Mouse (Mus musculus): ENCODE data around the gene Cgn. TPM values are rescaled to one million over a fixed set of nuclear protein-coding genes. Genes with fewer than 3 reads are reported as not detected.
A peak's percentile ranks its signal among the peaks of the same experiment; 100 is the strongest.
"Not testable (repeated sequence)": the region's sequence is repeated elsewhere in the genome, so short reads cannot be mapped to it uniquely, and the experiment has no call there.

Cgn gene
- polyA plus RNA-seq, 1 experiment from 2014 or later = 6.5 TPM

DNA sequence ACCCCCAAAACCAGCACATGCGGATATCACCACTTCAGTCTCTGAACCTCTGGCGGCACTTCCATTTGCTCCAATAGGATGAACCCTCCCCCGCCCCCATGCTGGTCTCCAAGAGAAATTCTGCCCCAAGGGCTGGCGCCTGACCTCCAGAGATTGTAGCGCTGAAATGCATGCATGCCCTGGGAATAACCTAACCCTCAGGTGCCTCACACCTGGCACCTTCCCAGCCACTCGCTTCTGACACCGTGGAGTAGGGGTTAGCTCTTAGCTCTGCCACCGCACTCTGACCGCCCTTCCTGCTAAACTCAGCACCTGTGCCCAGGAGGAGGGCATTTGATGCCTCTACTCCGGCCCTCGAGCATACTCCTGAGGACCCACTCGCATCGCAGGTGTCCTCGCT lies 334 bp downstream of the Cgn start:
- peak overlapping the region; percentile 81 for H3K27ac ChIP-seq
- peak overlapping the region; percentile 60 for H3K4me3 ChIP-seq
- under 1% methylated on average over 14 of the region's 14 CpGs for WGBS

DNA sequence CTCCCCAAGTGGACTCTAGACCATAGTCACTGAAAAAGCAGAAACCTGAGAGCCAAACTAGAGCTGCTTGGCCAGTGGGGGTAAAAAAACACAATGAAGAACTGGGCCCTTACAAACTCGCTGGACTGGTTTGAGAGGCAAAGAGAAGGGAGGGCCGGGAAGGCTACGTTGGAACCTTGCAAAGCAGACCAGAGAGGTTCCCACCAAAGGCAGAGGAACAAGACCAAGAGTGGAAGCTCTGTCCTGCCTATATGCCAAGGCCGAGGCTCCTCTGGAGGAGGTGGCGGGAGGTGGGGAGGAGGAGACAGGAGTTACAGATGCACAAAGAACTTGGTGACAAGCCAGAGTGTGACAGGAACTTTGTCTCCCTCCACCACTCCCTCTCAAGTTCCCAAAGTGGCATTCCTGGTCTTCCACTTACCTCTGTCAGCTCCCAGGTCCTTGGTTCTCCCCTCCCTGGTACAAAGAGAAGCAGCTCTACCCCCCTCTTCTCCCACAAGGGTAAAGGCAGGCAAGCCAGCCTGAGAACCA lies 2.1 kb downstream of the Cgn start:
- Histone ChIP-seq H3K4me1 (peaks cover 20% of the 10 kb centered on the region), H3K27me3 (ENCODE audit: low read depth, poor library complexity, severe bottlenecking) (peaks cover 33% of the 10 kb centered on the region), H3K9me3 (replicated peaks) (no peaks in the 10 kb centered on the region), H3K4me3 (no peak overlapping the region), H3K36me3 (no peaks in the 10 kb centered on the region), H3K27ac (no peak overlapping the region)
- 45% methylated on average over 5 of the region's 5 CpGs for WGBS
- DNase-seq (ENCODE audit: low spot score) = no peak

More for the DNA sequence above, 334 bp downstream of the Cgn start:
- no peaks in the 10 kb centered on the region for H3K9me3 ChIP-seq (replicated peaks)
- peaks cover 20% of the 10 kb centered on the region for H3K4me1 ChIP-seq
- no peak for DNase-seq (ENCODE audit: low spot score)
- peaks cover 33% of the 10 kb centered on the region for H3K27me3 ChIP-seq (ENCODE audit: low read depth, poor library complexity, severe bottlenecking)
- H3K36me3 ChIP-seq = no peaks in the 10 kb centered on the region

DNA sequence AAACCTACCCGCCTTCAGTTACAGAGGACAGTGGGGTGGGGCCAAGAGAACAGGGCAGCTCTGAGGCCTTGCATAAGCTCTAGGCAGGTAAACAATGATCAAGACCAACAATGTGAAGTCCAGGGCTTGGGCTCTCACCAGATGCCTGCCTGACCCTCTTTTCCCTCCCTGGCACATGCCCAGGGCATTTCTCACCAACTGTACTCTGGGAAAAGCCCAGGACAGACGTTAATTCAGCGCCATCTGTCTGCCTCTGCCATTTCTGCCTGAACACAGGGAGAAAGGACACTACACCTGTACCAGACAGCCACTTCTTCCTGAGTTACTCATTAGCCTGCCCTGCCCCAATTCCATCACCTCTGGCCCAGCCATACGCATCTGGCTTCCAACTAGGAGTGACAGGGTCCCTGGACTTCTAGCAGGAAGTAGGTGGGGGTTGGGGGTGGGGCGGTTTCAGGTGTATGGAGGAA lies 2.8 kb downstream of the Cgn start:
- H3K4me3 ChIP-seq = no peak overlapping the region
- DNase-seq (ENCODE audit: low spot score) = no peak
- no peaks in the 10 kb centered on the region for H3K9me3 ChIP-seq (replicated peaks)
- no peaks in the 10 kb centered on the region for H3K36me3 ChIP-seq
- WGBS = 46% methylated on average over 5 of the region's 5 CpGs
- no peak overlapping the region for H3K27ac ChIP-seq
- peaks cover 33% of the 10 kb centered on the region for H3K27me3 ChIP-seq (ENCODE audit: low read depth, poor library complexity, severe bottlenecking)
- peaks cover 20% of the 10 kb centered on the region for H3K4me1 ChIP-seq

DNA sequence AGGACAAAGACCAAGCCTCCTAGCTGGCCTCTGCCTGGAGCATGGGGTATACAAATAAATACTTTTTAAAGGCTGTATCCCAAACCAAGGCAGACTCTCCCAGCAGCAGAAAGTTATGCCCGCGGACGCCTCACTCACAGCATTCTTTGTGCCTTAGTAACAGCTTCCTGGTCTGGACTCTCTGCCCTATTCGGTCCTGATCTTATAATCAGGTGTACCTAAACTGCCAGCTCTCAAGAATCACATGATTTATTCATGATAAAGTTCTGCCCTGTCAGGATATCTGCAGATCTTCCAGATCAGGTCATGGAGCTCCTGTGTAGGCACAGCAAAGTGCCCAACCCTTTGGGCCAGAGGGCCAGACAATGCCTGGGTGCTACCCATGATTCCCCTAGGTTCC lies 3.4 kb downstream of the Cgn start:
- Histone ChIP-seq H3K36me3 (no peaks in the 10 kb centered on the region), H3K9me3 (replicated peaks) (no peaks in the 10 kb centered on the region), H3K4me3 (no peak overlapping the region), H3K27ac (no peak overlapping the region), H3K4me1 (peaks cover 20% of the 10 kb centered on the region), H3K27me3 (ENCODE audit: low read depth, poor library complexity, severe bottlenecking) (peaks cover 31% of the 10 kb centered on the region)
- WGBS = 79% methylated on average over 4 of the region's 4 CpGs
- DNase-seq (ENCODE audit: low spot score) = no peak

DNA sequence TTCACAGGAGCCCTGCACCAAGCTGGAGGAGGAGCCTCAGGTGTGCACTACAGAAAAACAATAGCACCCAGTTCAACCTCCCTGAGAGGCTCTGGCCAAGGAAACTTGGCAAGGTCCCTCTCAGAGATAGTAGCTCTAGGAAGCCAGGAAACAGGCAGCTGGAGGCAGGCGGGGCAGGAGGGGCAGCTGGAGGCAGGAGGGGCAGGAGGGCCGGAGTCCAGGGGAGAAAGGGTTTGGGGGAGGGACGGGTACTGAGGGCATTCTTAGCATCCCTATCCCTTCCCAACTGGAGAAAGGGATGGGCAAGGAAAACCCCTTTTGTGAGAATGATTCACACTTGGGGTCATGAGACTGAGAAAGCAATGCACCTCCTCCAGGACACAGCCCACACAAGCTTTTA lies 4.9 kb downstream of the Cgn start:
- DNase-seq (ENCODE audit: low spot score) = no peak
- peaks cover 12% of the 10 kb centered on the region for H3K4me1 ChIP-seq
- 46% methylated on average over 3 of the region's 3 CpGs for WGBS
- H3K36me3 ChIP-seq = no peaks in the 10 kb centered on the region
- no peak overlapping the region for H3K4me3 ChIP-seq
- H3K27me3 ChIP-seq (ENCODE audit: low read depth, poor library complexity, severe bottlenecking) = peaks cover 26% of the 10 kb centered on the region
- H3K27ac ChIP-seq = no peak overlapping the region
- H3K9me3 ChIP-seq (replicated peaks) = no peaks in the 10 kb centered on the region

DNA sequence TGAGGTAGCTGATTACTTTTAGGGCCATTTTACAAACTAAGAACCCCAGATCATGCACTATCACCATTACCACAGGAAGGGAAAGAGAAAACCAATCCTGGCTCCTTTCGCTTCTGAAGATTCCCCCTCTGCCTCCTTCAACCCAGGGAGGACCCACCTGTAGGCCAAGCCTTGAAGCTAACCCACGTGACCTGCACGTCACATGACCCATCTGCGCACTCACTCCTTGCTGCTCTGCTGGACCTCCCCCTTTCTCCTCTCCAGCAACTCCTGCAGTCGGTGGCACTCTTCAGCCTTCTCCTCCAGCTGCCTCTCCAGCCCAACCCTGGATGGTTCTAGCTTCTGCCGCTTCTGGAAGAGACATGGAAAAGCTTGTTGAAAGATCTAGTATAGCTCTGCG lies 10.4 kb downstream of the Cgn start:
- H3K4me3 ChIP-seq = no peak overlapping the region
- WGBS = 87% methylated on average over 7 of the region's 7 CpGs
- DNase-seq (ENCODE audit: low spot score) = no peak
- no peaks in the 10 kb centered on the region for H3K4me1 ChIP-seq
- no peaks in the 10 kb centered on the region for H3K27me3 ChIP-seq (ENCODE audit: low read depth, poor library complexity, severe bottlenecking)
- H3K9me3 ChIP-seq (replicated peaks) = no peaks in the 10 kb centered on the region
- no peaks in the 10 kb centered on the region for H3K36me3 ChIP-seq
- H3K27ac ChIP-seq = no peak overlapping the region

DNA sequence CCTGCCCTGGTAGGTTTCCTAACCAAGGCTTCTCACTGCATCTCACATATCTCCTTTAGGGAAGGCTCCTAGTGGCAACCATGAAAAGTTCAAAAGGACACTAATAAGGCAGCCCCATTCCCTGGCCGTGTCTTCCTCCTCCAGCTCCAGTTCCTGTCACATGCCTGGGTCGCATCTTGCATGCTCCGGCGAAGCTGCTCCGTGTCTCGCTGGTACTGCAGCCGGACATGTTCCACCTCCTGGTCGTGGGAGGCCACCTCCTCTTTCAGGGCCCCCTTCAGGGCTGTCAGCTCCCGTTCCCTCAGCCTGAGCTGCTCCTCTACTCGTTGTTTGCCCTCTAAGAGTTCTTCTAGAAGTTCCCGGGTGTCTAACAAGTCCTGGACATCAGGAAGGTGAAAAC lies 12.3 kb downstream of the Cgn start:
- Histone ChIP-seq H3K4me1 (no peaks in the 10 kb centered on the region), H3K9me3 (replicated peaks) (no peaks in the 10 kb centered on the region), H3K27me3 (ENCODE audit: low read depth, poor library complexity, severe bottlenecking) (no peaks in the 10 kb centered on the region), H3K4me3 (no peak overlapping the region), H3K36me3 (no peaks in the 10 kb centered on the region), H3K27ac (no peak overlapping the region)
- 79% methylated on average over 11 of the region's 11 CpGs for WGBS
- no peak for DNase-seq (ENCODE audit: low spot score)

DNA sequence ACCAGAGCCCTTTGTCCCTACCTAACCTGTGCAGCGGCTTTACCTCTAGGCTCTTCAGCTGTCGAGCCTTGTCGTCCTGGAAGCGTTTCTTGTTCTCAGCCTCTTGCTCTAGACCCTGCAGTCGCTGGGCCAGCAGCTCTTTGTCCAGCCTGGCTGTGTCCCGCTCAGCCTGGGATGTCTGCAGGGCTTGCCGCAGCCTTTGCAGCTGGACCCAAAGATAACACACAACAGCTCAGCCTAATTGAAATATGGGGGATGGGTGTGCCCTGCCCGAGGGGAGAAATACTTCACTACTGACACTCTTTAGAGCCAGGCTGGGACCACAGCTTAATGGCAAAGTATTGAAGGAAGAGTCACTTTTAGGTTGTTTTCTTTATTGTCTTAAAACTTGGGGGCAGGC lies 20.8 kb downstream of the Cgn start:
- H3K36me3 ChIP-seq; H3K27me3 ChIP-seq (ENCODE audit: low read depth, poor library complexity, severe bottlenecking); H3K9me3 ChIP-seq (replicated peaks); H3K4me3 ChIP-seq; H3K27ac ChIP-seq; H3K4me1 ChIP-seq; DNase-seq (ENCODE audit: low spot score): not testable (repeated sequence)
- 63% methylated on average over 8 of the region's 8 CpGs for WGBS

DNA sequence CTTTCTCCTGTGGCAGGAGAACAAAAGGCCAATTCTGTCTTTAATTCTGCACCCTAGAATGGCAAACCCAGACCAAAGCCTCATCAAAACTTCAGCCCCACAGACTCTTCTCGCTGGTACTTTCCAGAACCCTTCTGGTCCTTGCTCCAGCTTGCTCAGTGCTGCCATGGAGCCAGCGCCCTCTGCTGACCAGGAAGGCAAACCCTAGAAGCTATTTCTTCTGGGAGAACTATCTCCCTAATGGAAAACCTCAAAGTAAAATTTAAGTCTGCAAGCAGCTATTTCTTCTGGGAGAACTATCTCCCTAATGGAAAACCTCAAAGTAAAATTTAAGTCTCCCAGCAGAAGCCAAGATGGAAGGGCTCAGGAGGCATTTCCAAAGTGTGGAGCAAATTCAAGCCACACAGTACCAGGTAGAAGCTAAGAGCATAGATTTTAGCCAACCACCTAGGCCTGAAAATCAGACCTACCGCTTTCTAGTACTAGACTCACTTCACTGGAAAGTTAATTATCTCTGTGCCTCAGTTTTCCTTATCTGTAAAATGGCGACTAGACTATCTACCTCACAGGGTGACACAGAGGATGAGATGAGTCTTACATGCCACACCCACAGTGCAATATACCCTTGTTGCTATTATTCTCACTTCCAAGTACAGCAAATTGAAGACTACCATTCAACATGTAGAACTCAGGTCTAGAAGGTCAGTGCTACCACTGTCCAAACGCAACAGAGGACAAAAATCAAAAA lies 21.6 kb downstream of the Cgn start:
- not testable (repeated sequence) for DNase-seq (ENCODE audit: low spot score); H3K4me1 ChIP-seq; H3K27me3 ChIP-seq (ENCODE audit: low read depth, poor library complexity, severe bottlenecking); H3K27ac ChIP-seq; H3K9me3 ChIP-seq (replicated peaks); H3K4me3 ChIP-seq; H3K36me3 ChIP-seq
- WGBS = 60% methylated on average over 5 of the region's 5 CpGs

DNA sequence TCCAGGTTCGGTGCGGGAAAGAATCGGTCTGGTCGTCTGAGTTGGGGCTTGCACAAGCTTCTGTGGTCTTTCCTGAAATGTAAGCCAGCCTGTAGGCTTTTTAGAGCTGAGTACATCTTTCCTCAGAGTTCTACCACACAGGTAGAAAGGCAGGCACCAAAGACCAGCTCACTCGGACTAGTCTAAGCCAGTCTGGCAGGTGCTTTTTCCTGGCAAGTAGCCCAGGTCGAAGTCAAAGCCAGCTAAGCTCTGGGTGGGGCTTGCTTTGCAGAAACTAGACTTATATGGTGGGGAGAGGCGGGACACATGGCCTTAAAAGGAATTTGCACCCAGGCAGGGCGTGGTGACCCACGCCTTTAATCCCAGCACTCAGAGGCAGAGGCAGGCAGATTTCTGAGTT lies 27.9 kb downstream of the Cgn start:
- not testable (repeated sequence) for H3K27ac ChIP-seq; H3K27me3 ChIP-seq (ENCODE audit: low read depth, poor library complexity, severe bottlenecking); H3K9me3 ChIP-seq (replicated peaks); H3K36me3 ChIP-seq; H3K4me1 ChIP-seq; DNase-seq (ENCODE audit: low spot score); H3K4me3 ChIP-seq
- 51% methylated on average over 4 of the region's 9 CpGs for WGBS

DNA sequence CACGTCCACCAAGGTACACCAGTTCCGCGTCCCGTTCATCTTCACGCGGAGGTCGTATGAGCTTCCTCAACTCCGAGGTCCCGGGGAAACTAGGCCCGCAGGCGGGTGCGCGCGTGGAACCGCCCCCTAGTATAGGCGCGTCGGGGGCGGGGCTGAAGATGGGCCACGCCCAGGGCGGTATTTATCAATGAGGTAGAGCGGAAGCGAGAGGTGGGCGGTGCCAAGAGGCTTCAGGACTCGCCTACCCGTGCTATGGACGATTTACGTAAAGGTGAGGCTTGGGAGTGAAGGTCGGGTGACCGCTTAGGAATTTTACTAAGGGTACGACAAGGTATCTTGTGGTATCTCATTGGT lies 28.3 kb downstream of the Cgn start:
- H3K4me3 ChIP-seq = peak overlapping the region; percentile 39
- not testable (repeated sequence) for H3K27me3 ChIP-seq (ENCODE audit: low read depth, poor library complexity, severe bottlenecking); H3K9me3 ChIP-seq (replicated peaks); H3K4me1 ChIP-seq; H3K27ac ChIP-seq; H3K36me3 ChIP-seq; DNase-seq (ENCODE audit: low spot score)
- under 1% methylated on average over 22 of the region's 31 CpGs for WGBS

DNA sequence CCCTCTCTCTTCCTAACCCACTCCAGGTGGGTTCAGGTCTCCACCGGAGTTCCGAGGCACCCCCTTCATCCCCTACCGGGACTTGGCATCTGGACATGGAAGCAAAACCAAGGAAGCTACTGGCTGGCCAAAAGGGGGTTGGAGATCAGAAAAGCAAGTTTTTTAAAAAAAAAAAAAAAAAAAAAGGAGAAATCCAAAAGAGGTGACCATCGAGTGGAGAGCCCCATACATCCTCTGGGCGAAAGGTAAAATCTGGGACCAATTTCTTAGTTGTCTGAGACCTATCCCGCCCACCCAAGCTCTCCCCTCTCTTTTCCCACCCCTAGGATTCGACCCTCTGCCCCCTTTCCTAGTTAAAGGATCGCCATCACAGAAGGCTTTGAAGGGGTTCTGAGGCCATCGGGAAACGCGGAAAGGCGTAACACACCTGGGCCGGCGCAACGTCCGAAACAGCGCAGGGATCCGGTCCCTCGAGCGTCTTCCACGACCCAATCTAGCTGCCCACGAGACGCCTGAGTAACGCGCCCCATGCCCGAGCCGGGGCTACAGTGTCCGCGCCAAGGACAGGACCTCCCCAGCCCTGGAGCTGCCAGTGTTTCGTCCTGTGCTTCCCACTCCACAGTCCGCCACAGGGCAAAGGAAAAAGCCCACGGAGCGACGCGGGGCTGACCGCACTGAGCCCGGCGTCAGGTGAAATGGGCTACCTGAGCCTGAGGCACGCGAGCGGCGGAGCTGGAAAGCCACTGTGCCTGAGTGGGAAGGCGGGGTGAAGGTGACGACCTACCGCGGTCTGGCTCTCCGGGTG lies 28.8 kb downstream of the Cgn start:
- not testable (repeated sequence) for H3K27ac ChIP-seq; H3K9me3 ChIP-seq (replicated peaks); H3K36me3 ChIP-seq; H3K4me1 ChIP-seq; H3K27me3 ChIP-seq (ENCODE audit: low read depth, poor library complexity, severe bottlenecking)
- peak overlapping the region; percentile 49 for H3K4me3 ChIP-seq
- peak; percentile 42 for DNase-seq (ENCODE audit: low spot score)
- 4% methylated on average over 24 of the region's 47 CpGs for WGBS

DNA sequence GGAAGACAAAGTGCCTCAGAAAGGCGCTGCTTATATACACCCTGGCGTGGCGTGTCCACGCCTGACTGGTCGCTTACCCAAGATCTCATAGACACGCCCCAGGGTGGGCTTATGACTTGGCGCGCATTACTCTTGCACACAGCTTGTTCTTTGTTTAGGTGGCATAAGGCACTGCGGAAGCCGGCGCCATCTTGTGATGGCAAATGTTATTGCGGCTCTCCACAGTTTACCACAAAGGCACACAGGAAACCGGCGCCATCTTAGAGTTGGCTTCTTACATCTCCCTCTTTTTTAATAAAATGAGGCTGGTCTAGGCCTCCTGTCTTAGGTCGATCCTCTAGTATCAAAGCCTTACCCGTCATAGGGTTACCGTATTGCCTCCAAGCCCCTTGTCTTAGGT lies 40.6 kb downstream of the Cgn start:
- H3K27ac ChIP-seq = no peak overlapping the region
- no peak overlapping the region for H3K4me3 ChIP-seq
- no peaks in the 10 kb centered on the region for H3K36me3 ChIP-seq
- DNase-seq (ENCODE audit: low spot score) = no peak
- WGBS = 93% methylated on average over 17 of the region's 17 CpGs
- no peaks in the 10 kb centered on the region for H3K9me3 ChIP-seq (replicated peaks)
- no peaks in the 10 kb centered on the region for H3K4me1 ChIP-seq
- H3K27me3 ChIP-seq (ENCODE audit: low read depth, poor library complexity, severe bottlenecking) = no peaks in the 10 kb centered on the region

Data from limb, embryonic 10.5 days (tissue).